Mouse (Mus musculus) ES-Bruce4 (cell line): ENCODE data around the gene Wfikkn1.

Experiments used
- CTCF ChIP-seq: IDR thresholded peaks from one replicate; pipeline ENCODE4 v1.8.1; 2011; ENCODE audit warnings: low read depth, low read length
- POLR2A ChIP-seq: IDR thresholded peaks from one replicate; pipeline ENCODE4 v1.8.1; 2011; ENCODE audit warnings: low read length; ENCODE audit not compliant: insufficient read depth

DNA sequence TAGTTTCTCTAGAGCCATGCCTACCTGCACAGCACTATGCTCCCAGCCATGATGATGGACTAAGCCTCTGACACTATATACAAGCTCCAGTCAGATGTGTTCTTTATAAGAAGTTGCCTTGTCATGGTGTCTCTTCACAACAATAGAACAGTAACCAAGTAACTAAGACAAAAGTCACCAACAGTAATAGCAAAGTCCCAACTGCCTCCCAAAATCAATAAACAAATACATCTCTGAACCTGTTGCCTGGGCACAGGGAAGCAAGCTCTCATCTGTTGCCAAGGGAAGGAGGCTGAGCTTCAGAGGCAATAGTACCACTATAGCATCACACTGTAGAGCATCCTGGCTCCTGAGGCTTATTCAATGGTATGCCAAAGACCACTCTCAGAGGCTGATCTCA is 6.1 kb upstream of the Wfikkn1 start:
- TF ChIP-seq CTCF (no peak), POLR2A (no peak)
